Mouse (Mus musculus): Measurements from ENCODE around the gene Trmt1l. TPM values are rescaled to one million over a fixed set of nuclear protein-coding genes. Genes with fewer than 3 reads are reported as not detected.

The Trmt1l gene
- polyA plus RNA-seq, 1 experiment: 13.3 TPM

- no peak for DNase-seq (ENCODE audit: low read depth)
These were observed 66.4 kb downstream of the Trmt1l start for GRCm38 (mm10) chr1:151494711-151495110.

- no peak for DNase-seq (ENCODE audit: low read depth)
These were observed 67.4 kb downstream of the Trmt1l start for GRCm38 (mm10) chr1:151495635-151496285.

DNA sequence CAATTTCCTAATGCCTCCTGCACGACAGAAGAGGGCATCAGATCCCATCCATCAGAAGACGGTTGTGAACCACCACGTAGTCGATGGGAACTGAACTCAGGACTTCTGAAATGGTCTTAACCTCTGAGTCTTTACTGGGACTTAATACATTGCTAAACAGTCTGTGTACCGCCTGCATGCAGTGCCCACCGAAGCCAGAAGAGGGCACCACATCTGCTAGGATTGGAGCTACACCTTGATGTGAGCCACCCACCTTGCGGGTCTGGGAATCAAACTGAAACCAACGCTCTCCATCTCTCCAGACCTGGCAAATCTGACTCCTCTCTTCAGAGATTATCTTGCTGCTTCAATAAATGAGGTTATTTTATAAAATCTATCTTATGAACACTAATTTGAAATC lies 68.7 kb downstream of the Trmt1l start:
- DNase-seq (ENCODE audit: low read depth): no peak

DNA sequence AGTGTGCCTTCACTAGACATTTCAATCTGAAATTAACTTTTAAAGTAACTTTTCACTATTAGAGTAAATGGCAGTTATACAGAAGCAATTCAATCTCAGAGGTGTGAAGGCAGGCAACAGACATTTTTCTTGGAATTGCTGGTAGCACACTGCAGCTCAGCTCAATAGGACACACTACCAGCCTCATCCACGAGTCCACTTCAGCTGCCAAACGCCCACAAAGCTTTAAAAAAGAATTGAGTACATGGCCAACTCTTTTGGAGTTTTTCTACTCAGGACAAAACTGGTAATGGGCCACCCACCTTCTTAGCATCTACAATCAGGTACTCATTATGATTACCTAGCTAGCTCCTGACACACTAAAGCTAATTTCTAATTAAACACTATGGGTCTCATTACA lies 69.6 kb downstream of the Trmt1l start:
- DNase-seq (ENCODE audit: low read depth): no peak

DNA sequence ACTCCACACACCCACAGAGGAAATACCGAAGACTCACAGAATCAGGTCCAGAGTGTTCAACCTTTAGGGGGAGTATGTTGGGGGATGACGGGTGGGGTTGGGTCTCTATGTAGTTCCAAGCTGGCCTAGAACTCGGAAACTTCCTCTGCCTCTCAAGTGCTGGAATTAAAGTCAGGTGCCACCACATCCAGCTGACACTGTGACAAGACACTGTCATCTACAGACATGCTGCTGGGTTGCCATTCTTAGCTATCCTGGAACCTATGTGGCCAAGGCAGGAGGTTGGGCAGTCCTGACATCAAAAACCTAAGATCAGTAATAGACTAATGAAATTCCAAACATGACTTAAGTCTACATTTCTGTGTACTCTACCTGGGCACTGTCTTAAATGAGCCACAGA lies 70.0 kb downstream of the Trmt1l start:
- DNase-seq (ENCODE audit: low read depth): no peak

DNA sequence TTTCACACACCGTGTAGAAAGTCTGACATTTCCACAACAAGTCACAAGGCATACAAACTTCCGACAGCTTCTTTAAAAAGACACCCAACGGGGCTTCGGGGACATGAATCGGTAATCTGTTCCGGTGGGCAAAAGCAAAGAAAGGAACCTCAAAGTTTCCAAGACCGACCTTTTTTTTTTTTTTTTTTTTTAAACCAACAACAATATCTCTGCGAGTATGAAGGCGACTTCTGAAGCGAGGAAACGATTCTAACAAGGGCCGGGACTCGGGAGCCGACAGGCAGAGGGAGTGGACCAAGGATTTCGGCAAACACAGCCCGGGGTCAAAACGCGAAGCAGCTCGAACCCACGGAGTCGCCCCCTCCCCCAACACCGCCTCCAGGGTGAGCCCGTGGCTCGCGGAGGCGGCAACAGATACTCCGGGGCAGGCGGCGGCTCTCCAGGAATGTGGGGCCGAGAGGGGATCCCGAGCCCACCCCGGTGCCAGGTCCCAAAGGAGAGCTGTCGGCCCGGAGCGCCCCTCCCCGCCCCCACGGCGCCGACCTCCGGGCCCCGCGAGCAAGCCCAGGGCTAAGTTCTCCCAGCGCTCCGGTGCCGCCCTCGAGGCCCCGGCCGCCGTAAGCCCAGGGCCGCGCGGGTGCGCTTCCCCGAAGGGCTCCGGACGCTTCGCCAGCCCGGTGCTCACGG lies 71.6 kb downstream of the Trmt1l start:
- no peak for DNase-seq (ENCODE audit: low read depth)

DNA sequence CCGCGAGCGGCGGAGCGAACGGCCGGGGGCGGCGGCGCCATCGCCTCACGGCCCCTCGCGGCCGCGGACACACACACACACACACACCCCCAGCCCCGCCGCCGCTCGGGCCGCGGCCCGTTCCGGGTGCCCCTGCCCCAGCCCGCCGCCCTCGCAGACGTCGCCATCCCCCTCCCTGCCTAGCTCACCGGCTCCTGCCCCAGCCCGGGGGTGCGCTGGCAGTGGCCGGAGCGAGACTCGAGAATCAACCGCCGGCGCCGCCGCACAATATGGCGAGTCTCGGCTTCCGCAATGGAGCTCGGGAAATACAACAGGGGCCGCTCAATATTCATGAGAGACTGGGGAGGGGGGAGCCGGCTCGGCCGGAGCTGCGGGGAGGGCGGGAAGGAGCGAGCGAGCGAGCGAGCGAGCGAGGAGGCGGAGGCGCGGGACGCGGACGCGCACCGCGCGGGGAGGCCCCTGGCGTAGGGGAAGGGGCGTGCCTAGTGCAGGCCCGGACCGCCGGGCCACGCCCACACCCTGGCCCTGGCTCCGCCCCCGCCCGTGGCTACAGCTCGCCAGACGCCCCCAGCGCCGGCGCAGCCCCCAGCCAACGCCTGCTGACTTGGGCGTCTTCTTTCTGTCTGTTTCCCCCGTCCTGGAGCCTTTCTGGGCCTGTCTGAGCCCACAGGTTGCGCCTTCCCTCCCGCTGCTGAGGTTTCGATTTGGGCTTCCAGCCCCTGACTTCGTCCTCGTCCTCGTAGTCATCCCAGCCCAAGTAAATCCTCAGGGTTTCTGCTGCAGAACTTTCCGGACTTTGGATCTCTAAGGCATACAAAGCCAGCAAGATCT lies 72.4 kb downstream of the Trmt1l start, which contains the start of gene Rnf2:
Gene Rnf2, minus strand, starts transcription at position 425 of the 831 bp plus-strand sequence.
- DNase-seq (ENCODE audit: low read depth): no peak

Other genes with a start within 250 kb of the Trmt1l start
- gene Gm47985, start 246.0 kb upstream of the Trmt1l start, polyA plus RNA-seq (2012; rRNA removed): 0.61 and 1.9 TPM in 2 replicates
- 0.55 and 1.9 TPM in 2 replicates for gene Gm8947, start 236.2 kb upstream of the Trmt1l start, polyA plus RNA-seq (2012; rRNA removed)
- 0.65 and 0.72 TPM in 2 replicates for gene Gm47995, start 230.1 kb upstream of the Trmt1l start, polyA plus RNA-seq (2012; rRNA removed)
- gene 3110040M04Rik, start 224.4 kb upstream of the Trmt1l start, polyA plus RNA-seq (2012; rRNA removed): 0.85 TPM in 1 of 2 replicates, not detected in the other
- gene Gm47996, start 218.4 kb upstream of the Trmt1l start, polyA plus RNA-seq (2012; rRNA removed): 0.31 and 0.41 TPM in 2 replicates
- gene Ivns1abp, start 84.1 kb upstream of the Trmt1l start, polyA plus RNA-seq (2012; rRNA removed): 96.9 and 154 TPM in 2 replicates
- 6.9 and 10.6 TPM in 2 replicates for gene Swt1, start 87 bp upstream of the Trmt1l start, polyA plus RNA-seq (2012; rRNA removed)
- 35.0 and 38.2 TPM in 2 replicates for gene Rnf2, start 72.4 kb downstream of the Trmt1l start, polyA plus RNA-seq (2012; rRNA removed)
- gene Fam129a, start 142.6 kb downstream of the Trmt1l start, polyA plus RNA-seq (2012; rRNA removed): 11.6 and 15.0 TPM in 2 replicates

Measured in gonadal fat pad, adult 2 months (tissue).